Mouse (Mus musculus) spleen, adult 2 months (tissue): ENCODE measurements around the gene Cryzl2. TPM values are rescaled to one million over a fixed set of nuclear protein-coding genes. Genes with fewer than 3 reads are reported as not detected.

ENCODE experiments used
- DNase-seq, 2 experiments: peaks; one replicate each; pipeline versions ENCODE4 v3.0.0 to v3.0.0-alpha.2; 2012 to 2021; ENCODE audit warnings: low spot score in 2 of 2, low read depth in 1 of 2
- H3K27ac ChIP-seq: fragments of 200-500 bp; 2 replicates; pipeline ENCODE4 v1.5.1; 2012; ENCODE audit warnings: low read length, inconsistent platforms; ENCODE audit not compliant: insufficient read depth
- H3K27me3 ChIP-seq: fragments of 200-500 bp; 2 replicates; pipeline ENCODE4 v1.6.1; 2012; ENCODE audit warnings: mild to moderate bottlenecking, moderate library complexity, low read length, inconsistent platforms; ENCODE audit not compliant: control insufficient read depth, insufficient read depth
- H3K36me3 ChIP-seq: fragments of 200-500 bp; 2 replicates; pipeline ENCODE4 v1.6.1; 2012; ENCODE audit warnings: mild to moderate bottlenecking, low read length, inconsistent platforms; ENCODE audit not compliant: control insufficient read depth, insufficient read depth
- H3K4me1 ChIP-seq: fragments of 200-500 bp; 2 replicates; pipeline ENCODE4 v1.6.1; 2011; ENCODE audit warnings: inconsistent platforms; ENCODE audit not compliant: control insufficient read depth, insufficient read depth, insufficient read length
- H3K4me3 ChIP-seq: fragments of 200-500 bp; 2 replicates; pipeline ENCODE4 v1.5.1; 2011; ENCODE audit warnings: mild to moderate bottlenecking, inconsistent platforms; ENCODE audit not compliant: insufficient read depth, insufficient read length; ENCODE audit errors: extremely low read depth
- CTCF ChIP-seq: fragments of 200-500 bp; IDR thresholded peaks from 2 replicates; pipeline ENCODE4 v1.5.1; 2011; ENCODE audit warnings: mild to moderate bottlenecking, inconsistent platforms; ENCODE audit not compliant: insufficient read depth, insufficient read length, insufficient replicate concordance; ENCODE audit errors: extremely low read depth
- POLR2A ChIP-seq: fragments of 200-500 bp; IDR thresholded peaks from 2 replicates; pipeline ENCODE4 v1.6.1; 2011; ENCODE audit warnings: low read depth, low read length, inconsistent platforms
- WGBS: fragments of 180-500 bp; shearing (Covaris S2); methylation state at CpG from one replicate; pipeline ENCODE4 v1.1.7; 2018; 5-methylcytosine and 5-hydroxymethylcytosine counted together
- polyA plus RNA-seq: library from polyadenylated mRNA; depleted of rRNA; stranded (reverse); fragments of >200 nt; gene quantifications from 2 replicates; pipeline ENCODE4 v1.2.3, GENCODE M21; 2012

The Cryzl2 gene
- polyA plus RNA-seq, 1 experiment, result 11.1 TPM

DNA sequence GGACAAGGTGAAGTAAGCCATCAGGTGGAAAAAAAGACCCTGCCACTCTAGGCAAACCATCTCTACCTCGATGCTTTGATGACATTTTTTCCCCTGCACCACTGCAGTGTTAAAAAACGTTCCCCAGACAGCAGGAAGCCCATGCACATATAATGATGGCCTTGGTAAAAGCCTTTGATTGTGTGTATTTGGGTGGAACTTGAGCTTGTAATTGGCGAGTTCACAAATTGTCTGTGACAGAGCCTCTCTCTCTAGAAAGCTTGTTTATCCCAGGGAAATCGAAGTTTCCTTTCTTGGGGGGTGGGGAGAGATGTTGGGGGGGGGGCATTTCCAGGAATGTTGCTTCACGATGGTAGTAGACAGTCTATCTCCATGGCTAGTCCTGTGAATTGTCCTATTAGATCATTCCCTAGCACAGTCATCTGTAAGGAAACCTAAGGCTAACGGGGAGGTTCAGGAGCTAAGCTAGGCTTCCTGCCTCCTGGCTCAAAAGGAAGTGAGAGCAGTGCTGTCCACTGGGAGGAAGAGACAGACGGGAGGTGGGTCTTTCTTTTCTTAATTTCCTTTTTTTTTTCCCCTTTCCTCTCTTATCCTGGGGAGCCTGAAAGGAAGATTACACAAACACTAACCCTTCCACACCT lies 10.1 kb upstream of the Cryzl2 start:
- H3K36me3 ChIP-seq, result no peaks in the 10 kb centered on the region
- WGBS, result 35% methylated on average over 7 of the region's 7 CpGs
- H3K4me3 ChIP-seq, result no peak overlapping the region
- TF ChIP-seq CTCF, result no peak
- TF ChIP-seq POLR2A, result no peak
- no peak overlapping the region for H3K27ac ChIP-seq
- no peak for DNase-seq
- no peaks in the 10 kb centered on the region for H3K27me3 ChIP-seq
- no peaks in the 10 kb centered on the region for H3K4me1 ChIP-seq

DNA sequence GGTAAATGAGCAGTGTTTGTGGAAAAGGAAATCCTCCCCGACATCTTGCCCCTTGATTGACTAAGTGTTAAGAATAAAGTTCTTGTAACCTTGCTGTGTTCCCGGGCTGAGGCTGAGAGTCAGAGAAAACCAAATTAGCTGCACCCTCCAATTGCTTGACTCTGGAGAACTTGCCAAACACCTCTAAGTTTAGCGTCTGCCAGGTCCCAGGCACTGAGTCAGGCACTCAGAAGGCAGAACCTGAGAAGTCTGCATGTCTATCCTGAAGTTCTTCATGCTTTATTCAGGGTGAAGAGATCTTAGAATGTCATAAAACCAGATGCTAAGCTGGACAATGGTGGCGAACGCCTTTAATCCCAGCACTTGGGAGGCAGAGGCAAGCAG lies 9.6 kb upstream of the Cryzl2 start:
- no peaks in the 10 kb centered on the region for H3K4me1 ChIP-seq
- H3K36me3 ChIP-seq, result no peaks in the 10 kb centered on the region
- no peak for DNase-seq
- no peak overlapping the region for H3K27ac ChIP-seq
- TF ChIP-seq POLR2A (no peak), CTCF (no peak)
- 65% methylated on average over 5 of the region's 5 CpGs for WGBS
- H3K27me3 ChIP-seq, result no peaks in the 10 kb centered on the region
- H3K4me3 ChIP-seq, result no peak overlapping the region

DNA sequence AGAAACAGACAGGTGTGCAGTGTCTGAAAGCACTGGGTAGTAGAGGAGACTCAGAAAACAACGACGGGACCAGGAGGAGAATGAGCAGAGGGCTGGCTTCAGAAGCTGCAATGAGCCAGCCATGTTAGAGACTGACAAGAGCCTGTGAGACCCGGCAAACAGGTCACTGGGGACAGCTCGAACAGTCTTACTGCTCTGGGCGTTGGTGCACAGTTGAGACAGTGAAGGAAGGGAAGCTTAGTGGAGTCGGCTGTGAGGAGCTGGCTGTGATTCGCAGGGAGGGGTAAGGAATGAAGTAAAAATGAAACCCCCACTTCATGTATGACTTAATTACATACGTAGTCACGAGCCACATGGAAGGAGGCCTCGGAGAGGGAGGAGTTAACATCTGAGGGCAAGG lies 8.8 kb upstream of the Cryzl2 start:
- Histone ChIP-seq H3K4me1 (no peaks in the 10 kb centered on the region), H3K4me3 (no peak overlapping the region), H3K27me3 (no peaks in the 10 kb centered on the region), H3K27ac (0 out of 2 replicates have a peak overlapping the region, but pooled peaks have one; percentile 3), H3K36me3 (no peaks in the 10 kb centered on the region)
- TF ChIP-seq CTCF, result no peak
- no peak for TF ChIP-seq POLR2A
- no peak for DNase-seq
- 46% methylated on average over 10 of the region's 10 CpGs for WGBS

DNA sequence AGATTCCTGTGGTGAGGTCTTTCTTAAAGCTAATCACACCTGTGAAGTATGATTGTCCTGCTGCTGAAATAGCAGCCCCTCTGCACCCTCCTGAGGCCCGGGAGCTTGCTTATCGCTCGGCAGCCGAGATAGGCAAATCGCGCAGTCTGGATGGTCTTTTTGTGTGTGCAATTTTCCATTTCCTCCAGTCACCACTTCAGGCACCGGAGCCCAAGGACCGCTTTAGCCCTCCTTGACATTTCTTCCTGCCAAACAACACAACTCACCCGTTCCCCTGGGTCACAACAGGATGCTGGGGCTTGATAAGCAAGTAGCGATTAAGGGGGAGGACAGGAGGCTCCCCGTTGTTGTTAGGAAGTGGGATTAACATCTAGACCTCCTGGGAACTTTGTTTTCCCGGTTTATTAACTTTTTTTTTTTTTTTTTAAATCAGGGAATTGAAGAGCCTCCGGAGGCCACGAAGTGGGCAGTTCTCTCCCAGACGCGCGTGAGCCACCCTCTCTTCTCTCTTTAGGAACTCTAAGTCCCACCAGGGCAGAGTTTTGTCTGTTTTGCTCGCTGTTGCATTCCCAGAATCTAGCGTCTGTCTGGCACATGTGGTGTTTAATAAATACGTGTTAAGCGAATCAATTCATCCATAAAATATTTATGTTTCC lies 8.3 kb upstream of the Cryzl2 start:
- DNase-seq, result no peak
- H3K27ac ChIP-seq, result no peak overlapping the region
- TF ChIP-seq POLR2A (no peak), CTCF (no peak)
- WGBS, result 37% methylated on average over 21 of the region's 21 CpGs
- no peaks in the 10 kb centered on the region for H3K27me3 ChIP-seq
- H3K36me3 ChIP-seq, result no peaks in the 10 kb centered on the region
- no peak overlapping the region for H3K4me3 ChIP-seq
- H3K4me1 ChIP-seq, result no peaks in the 10 kb centered on the region

DNA sequence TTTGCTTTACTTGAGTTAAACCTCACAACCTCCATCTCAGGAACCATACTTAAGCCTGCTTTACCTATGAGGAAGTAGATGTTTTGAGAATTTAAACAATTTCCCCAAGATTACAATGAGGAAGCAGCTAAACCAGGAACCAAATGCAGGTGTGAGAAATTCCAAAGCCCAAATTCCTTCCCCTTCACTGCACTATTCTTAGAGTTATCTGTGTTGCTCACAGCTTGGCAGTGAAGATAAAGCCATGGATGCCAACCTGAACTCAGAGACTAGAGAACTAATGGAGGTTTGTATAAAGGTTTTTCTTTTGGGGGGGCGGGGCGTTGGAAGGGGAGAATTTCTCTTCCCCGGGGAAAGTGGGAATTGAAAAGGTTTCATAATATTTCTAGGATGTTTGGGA lies 6.1 kb upstream of the Cryzl2 start:
- 79% methylated on average over 3 of the region's 3 CpGs for WGBS
- Histone ChIP-seq H3K4me3 (no peak overlapping the region), H3K4me1 (no peaks in the 10 kb centered on the region), H3K27me3 (no peaks in the 10 kb centered on the region), H3K27ac (no peak overlapping the region), H3K36me3 (no peaks in the 10 kb centered on the region)
- DNase-seq, result no peak
- TF ChIP-seq CTCF, result no peak
- no peak for TF ChIP-seq POLR2A

DNA sequence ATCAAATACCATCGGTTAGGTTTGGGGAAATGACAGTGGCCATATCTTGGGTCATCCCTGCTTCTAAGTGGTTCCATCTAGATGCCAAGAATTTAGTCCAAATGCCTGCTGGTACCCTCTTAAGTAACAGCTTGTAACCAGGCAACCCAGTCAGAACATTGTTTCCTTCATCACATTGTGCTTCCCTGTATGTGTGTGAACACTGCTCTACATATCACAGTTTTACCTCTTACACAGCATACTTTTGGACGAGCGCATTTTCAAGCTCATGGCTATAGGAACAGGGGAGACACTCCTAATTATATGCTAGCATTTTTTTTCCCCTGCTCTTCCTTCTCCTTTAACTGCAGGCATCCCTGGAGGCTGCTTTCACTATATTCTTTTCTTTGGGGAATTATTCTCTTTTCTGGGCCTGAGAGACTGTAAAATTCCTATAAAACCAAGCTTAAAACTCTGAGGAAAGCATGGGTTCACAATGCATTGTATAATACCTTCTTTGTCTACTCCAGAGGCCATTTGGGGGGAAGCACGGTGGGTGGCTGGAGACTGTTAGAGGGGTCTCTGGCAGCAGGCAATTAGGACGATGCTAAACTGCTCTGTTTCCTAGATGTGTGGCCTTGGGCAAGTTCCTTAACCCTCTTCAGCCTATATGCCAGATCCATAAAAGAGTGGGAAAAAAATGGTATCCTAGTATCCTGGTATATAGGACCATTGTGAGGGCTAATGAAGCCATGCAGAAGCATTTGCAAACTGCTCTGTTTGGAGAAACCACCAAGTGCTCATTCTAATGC lies 5.4 kb upstream of the Cryzl2 start:
- Histone ChIP-seq H3K4me1 (no peaks in the 10 kb centered on the region), H3K36me3 (no peaks in the 10 kb centered on the region), H3K4me3 (no peak overlapping the region), H3K27ac (no peak overlapping the region), H3K27me3 (no peaks in the 10 kb centered on the region)
- TF ChIP-seq POLR2A, result no peak
- no peak for TF ChIP-seq CTCF
- DNase-seq, result no peak
- WGBS, result 88% methylated on average over 5 of the region's 5 CpGs
